Mouse (Mus musculus) liver, postnatal 0 days (tissue): ENCODE measurements at regions not wholly inside any gene's neighbourhood (a gene's known extent, or its start where the extent isn't known, plus 50 kb on each side); places are given as distances from the start of the nearest gene placed in this dataset.

ENCODE experiments used
- CTCF ChIP-seq: sonication (generic); IDR thresholded peaks from 2 replicates; pipeline ENCODE4 v1.5.1; 2016; ENCODE audit warnings: antibody characterized with exemption, low read depth
- EP300 ChIP-seq: IDR thresholded peaks from 2 replicates; pipeline ENCODE4 v1.6.1; 2016; ENCODE audit warnings: antibody characterized with exemption, low read depth, mild to moderate bottlenecking

- TF ChIP-seq CTCF (no peak), EP300 (no peak)
These were observed 919.9 kb downstream of the Poteg start for GRCm38 (mm10) chr8:28367361-28367760.
